Mouse (Mus musculus) embryonic facial prominence, embryonic 15.5 days (tissue): Measurements from ENCODE around the gene Maml3. TPM values are rescaled to one million over a fixed set of nuclear protein-coding genes. Genes with fewer than 3 reads are reported as not detected.

Source experiments
- ATAC-seq: fragments of 200-750 bp; cut with Nextera tagmentation; 2 replicates; pipeline ENCODE4 v1.8.0; 2017; ENCODE audit warnings: low read depth, moderate TSS enrichment; ENCODE audit not compliant: insufficient number of reproducible peaks, low FRiP score, low TSS enrichment
- H3K27ac ChIP-seq: fragments of 300-500 bp; sonication (generic); replicated peaks from 2 replicates; pipeline ENCODE4 v1.5.1; 2015; ENCODE audit warnings: mild to moderate bottlenecking, inconsistent platforms
- H3K27me3 ChIP-seq: fragments of 300-500 bp; sonication (generic); 2 replicates; pipeline ENCODE4 v1.6.1; 2015; ENCODE audit warnings: inconsistent platforms
- H3K36me3 ChIP-seq: fragments of 300-500 bp; sonication (generic); 2 replicates; pipeline ENCODE4 v1.6.1; 2015; ENCODE audit warnings: mild to moderate bottlenecking, inconsistent platforms
- H3K4me1 ChIP-seq: fragments of 300-500 bp; sonication (generic); 2 replicates; pipeline ENCODE4 v1.6.1; 2015; ENCODE audit warnings: inconsistent platforms
- H3K4me2 ChIP-seq: fragments of 300-500 bp; sonication (generic); replicated peaks from 2 replicates; pipeline ENCODE4 v1.6.1; 2015; ENCODE audit warnings: mild to moderate bottlenecking, inconsistent platforms
- H3K4me3 ChIP-seq: fragments of 300-500 bp; sonication (generic); replicated peaks from 2 replicates; pipeline ENCODE4 v1.5.1; 2015; ENCODE audit warnings: mild to moderate bottlenecking, inconsistent platforms
- H3K9ac ChIP-seq: fragments of 300-500 bp; sonication (generic); 2 replicates; pipeline ENCODE4 v1.6.1; 2015; ENCODE audit warnings: inconsistent platforms
- H3K9me3 ChIP-seq: fragments of 300-500 bp; sonication (generic); replicated peaks from 2 replicates; pipeline ENCODE4 v1.6.1; 2016; ENCODE audit warnings: inconsistent platforms
- WGBS: fragments of 180-500 bp; shearing (Covaris S2); methylation state at CpG from one replicate; pipeline ENCODE4 v1.1.7; 2015; 5-methylcytosine and 5-hydroxymethylcytosine counted together
- polyA plus RNA-seq: library from polyadenylated mRNA; unstranded; fragments of >200 nt; fragmentation: Nextera tagmentation; extraction: Ambion mirVana; gene quantifications from 2 replicates; pipeline ENCODE4 v1.2.1, GENCODE M21; 2015

Gene Maml3
- polyA plus RNA-seq, 1 experiment from 2014 or later = 6.5 TPM

DNA sequence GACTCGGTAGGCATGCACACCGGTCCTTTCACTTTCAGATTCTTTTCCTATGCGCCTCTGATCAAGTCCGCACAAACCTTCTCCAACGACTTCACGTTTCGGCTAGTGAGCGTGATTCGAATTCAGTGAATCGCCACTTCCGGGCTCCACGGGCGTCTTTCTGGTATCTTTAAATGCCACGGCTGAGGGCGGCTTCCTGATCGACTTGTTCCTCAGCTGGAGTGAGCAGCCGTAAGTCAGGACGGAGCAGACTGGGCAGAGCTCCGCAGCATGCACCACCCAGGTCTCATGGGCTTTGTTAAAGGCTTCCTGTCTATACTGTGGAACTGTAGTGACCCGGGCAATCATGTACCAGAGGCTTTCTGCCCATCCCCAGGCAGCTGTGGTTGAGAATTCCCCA lies 468.2 kb downstream of the Maml3 start:
- no peaks in the 10 kb centered on the region for H3K36me3 ChIP-seq
- no peak overlapping the region for H3K4me2 ChIP-seq
- no peaks in the 10 kb centered on the region for H3K4me1 ChIP-seq
- no peak for ATAC-seq
- H3K9ac ChIP-seq = no peak overlapping the region
- H3K4me3 ChIP-seq = no peak overlapping the region
- no peaks in the 10 kb centered on the region for H3K27me3 ChIP-seq
- H3K9me3 ChIP-seq = no peaks in the 10 kb centered on the region
- WGBS = 86% methylated on average over 20 of the region's 20 CpGs
- no peak overlapping the region for H3K27ac ChIP-seq

DNA sequence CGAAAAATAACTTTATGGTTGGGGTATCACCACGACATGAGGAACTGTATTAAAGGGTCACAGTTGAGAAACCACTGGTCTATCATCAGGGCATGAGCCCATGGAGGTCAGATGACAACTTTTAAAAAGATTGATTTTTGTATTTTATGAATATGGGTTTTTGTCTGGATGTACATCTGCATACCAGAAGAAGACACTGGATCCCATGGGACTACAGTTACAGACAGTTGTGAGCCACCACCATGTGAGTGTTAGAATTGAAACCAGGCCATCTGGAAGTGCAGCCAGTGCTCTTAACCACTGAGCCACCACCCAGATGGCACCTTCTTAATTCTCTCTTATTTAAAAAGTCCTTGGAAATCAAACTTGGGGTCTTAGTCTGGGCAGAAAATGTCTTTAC lies 468.9 kb downstream of the Maml3 start:
- no peak overlapping the region for H3K4me3 ChIP-seq
- no peak for ATAC-seq
- H3K9me3 ChIP-seq = no peaks in the 10 kb centered on the region
- H3K27ac ChIP-seq = no peak overlapping the region
- H3K36me3 ChIP-seq = no peaks in the 10 kb centered on the region
- no peak overlapping the region for H3K9ac ChIP-seq
- no peak overlapping the region for H3K4me2 ChIP-seq
- H3K4me1 ChIP-seq = no peaks in the 10 kb centered on the region
- no peaks in the 10 kb centered on the region for H3K27me3 ChIP-seq
- 69% methylated on average over 2 of the region's 2 CpGs for WGBS

Other genes with a start within 250 kb of the Maml3 start
- 8.2 and 8.9 TPM in 2 replicates for gene Foxo1, start 163.3 kb upstream of the Maml3 start, polyA plus RNA-seq